Mouse (Mus musculus): ENCODE data around the gene C1d.
"Not testable (repeated sequence)": the region's sequence is repeated elsewhere in the genome, so short reads cannot be mapped to it uniquely, and the experiment has no call there.

The C1d gene

DNA sequence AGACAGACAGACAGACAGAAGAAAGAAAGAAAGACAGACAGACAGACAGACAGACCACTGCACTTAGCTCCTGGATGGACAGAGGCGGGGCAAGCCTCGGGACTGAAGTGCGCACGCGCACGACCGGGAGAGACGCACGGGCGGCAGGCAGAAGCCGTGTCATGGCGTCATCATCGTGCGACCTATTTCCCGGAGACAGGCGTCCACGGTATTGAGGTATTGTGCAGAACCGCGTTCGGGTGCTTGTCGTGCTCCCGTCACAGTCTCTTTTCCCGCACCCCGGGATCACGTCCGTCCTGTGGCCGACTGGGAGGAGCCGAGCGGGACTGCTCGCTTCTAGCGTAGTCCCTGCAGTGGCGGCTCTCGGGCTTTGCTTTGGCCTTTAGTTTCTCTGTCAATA lies at the start of gene C1d:
Gene C1d (plus strand): TSS at position 137 of the 400 bp plus-strand sequence.
- DNase-seq (ENCODE audit: low spot score): peak; percentile 98

GRCm38 (mm10) chr11:17211258-17212140 lies 45.9 kb upstream of the C1d start, which contains the start of gene Pno1:
Gene Pno1 (minus strand): TSS chr11:17211568.
- DNase-seq (ENCODE audit: low spot score): peak; percentile 96

GRCm38 (mm10) chr11:17212141-17212495 lies 45.3 kb upstream of the C1d start:
- DNase-seq (ENCODE audit: low spot score): no peak

GRCm38 (mm10) chr11:17212903-17213509 lies 44.4 kb upstream of the C1d start:
- no peak for DNase-seq (ENCODE audit: low spot score)

DNA sequence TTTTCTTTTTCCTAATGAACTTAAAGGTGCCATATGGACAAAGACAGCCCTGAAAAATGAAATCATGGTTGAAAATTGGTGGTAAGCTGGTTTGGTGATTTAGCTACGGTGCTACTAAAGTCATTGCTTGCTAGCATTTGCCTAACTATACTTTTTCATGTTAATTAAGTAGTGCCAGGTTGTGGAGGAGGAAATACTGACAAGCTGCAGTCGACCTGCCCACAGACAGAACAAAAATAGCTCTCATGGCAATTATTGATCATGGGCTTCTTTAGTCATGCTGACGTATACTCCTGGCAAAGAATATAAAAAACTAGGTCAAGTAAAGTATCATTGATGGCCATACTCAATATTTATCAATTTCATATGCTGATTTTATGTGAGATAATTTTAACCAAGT lies 41.9 kb upstream of the C1d start:
- DNase-seq (ENCODE audit: low spot score): no peak

DNA sequence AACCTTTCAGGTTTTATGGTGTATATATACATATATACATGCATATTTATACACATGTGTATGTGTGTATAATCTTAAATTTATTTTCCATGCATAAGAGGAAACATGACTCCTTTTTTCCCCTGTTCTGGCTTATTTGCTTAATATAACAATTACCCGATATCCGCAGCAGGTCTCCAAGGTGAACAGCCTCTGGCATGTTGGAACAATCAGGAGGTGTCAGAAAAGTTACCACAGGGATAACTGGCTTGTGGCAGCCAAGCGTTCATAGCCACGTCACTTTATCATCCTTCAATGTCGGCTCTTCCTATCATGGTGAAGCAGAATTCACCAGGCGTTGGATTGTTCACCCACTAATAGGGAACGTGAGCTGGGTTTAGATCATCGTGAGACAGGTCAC lies 36.3 kb upstream of the C1d start:
- DNase-seq (ENCODE audit: low spot score): no peak

DNA sequence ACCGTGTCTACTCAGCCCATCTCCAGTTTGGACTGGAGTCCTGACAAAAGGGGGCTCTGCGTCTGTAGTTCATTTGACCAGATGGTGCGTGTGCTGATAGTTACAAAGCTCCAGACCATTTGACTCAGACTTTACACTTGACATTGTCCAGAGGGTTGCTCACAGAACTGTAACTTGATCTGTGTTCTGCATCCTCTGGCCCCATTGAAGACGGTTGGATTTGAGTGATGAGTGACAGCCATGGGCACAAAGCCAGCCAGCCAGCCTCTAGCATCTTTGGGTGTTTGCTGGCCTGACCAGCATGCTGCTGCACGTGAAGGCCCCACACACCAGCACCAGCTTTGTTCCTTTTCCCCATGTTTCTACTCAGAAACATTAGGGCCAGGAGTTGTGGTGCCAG lies 24.6 kb upstream of the C1d start:
- no peak for DNase-seq (ENCODE audit: low spot score)

DNA sequence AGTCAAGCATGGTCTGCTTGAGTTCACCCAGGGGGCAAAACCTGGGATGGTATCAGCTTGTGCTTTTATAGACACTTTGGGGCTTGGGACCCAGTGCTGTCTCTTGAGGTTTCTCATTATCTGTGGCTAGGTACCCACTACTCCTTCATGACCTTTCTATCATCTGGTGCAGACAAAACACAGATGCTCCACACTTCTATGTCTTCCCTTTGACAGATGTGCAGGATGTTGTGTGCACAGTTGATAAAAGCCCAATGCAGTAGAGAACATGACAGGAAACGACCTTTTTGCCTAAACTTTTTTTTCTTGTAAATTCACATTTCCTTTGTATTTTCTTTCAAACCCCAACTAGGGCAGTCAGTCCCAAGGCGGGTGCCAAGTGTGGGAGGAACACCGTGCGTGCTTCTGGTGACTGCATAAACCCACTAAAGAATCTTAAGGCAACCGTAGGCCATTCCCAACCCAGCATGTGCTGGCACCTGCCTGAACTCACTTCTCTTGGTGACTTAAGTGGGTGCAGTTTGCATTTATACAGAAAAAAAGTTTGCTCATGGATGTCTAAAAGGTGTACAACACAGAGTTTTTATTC lies 20.8 kb upstream of the C1d start:
- DNase-seq (ENCODE audit: low spot score): no peak

DNA sequence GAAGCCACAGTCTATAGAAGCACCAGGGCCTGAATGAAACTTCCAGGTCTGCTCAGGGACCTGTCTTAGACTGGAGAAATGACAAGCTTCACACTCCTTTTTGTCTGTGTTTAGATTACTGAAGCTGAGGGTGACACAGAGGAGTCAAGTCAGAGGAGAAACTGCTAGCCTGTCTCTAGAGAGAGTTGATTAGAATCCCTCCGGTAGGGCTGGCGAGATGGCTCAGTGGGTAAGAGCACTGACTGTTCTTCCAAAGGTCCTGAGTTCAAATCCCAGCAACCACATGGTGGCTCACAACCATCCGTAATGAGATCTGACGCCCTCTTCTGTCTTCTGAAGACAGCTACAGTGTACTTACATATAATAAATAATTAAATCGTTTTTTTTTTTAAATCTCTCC lies 18.8 kb upstream of the C1d start:
- DNase-seq (ENCODE audit: low spot score): not testable (repeated sequence)

- no peak for DNase-seq (ENCODE audit: low spot score)
Measured at GRCm38 (mm10) chr11:17248715-17249114, 8.7 kb upstream of the C1d start.

DNA sequence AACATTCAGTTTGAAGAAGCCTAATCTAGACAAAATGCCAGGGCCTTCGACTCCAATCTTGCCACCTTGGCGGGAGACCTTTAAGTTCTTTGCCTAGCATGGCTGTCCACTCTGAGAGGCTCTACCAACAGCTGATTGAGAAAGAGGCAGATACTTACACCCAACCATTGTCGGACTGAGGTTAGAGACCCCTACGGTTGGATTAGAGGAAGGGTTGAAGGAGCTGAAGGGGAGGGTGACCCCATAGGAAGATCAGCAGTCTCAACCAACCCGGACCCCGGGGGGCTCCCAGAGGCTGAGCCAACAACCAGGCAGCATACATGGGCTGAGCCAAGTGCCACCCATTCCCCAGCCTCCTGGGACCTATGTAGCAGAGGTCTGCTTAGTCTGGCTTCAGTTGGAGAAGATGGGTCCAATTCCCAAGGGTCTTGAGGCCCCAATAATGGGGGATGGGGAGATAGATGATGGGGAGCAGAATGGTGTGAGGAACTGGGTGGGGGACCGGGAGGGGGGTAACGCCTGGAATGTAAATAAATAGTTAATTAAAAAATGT lies 490 bp upstream of the C1d start:
- DNase-seq (ENCODE audit: low spot score): peak; percentile 45

DNA sequence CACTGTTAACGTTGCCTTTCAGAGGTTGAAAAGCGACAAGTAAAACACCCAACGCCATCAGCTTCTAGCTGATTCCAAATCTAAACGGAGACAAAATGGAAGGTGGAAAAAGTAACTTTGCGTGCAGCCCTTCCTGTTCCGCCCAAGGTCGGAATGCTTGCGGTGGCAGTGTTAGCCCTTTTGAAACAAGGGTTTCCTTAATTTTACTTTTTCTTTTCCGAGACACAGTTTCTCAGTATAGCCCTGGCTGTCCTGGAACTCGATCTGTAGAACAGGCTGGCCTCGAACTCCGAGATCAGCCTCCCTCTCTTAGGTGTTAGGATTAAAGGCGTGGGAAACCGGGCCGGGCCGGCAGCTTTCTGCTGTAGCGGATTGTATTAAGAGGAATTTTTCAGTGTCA lies 482 bp downstream of the C1d start:
- peak; percentile 52 for DNase-seq (ENCODE audit: low spot score)

GRCm38 (mm10) chr11:17267176-17267575 lies 9.8 kb downstream of the C1d start:
- DNase-seq (ENCODE audit: low spot score): no peak

DNA sequence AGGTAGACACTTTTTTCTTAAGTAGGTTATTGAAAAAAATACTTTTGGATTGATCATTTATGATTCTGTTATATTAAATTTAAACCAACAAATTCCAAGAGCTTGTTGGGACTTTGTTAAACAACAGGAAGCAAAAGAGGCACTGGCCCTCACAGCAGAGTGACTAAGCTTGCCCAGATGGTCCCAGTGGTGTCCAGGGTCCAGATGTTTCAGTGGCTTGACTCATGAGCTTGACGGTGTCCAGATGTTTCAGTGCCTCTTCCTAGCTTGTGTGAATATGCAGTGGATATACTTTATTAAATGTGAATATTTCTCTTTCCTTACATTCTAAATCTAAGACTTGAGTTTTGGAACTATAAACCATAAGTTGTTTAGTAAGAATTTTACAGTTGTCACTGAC lies 11.4 kb downstream of the C1d start:
- no peak for DNase-seq (ENCODE audit: low spot score)

DNA sequence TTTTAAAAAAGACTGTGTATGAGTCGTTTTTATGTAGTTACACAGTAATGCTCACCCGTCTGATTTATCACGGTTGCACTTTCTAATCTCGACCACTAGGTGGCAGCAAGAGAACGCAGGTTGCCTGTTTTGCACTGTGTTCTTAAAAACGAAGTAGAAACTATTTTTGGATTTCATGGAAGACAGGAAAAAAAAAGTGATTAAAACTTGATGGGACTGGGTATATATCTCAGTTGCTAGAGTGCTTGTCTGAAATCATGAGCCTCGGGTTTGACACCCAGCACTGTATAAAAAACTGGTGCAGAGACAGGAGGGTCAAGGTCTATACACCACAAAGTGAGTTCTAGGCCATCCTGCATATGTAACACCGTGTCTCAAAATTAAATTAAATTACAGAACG lies 22.6 kb downstream of the C1d start:
- peak; percentile 51 for DNase-seq (ENCODE audit: low spot score)

GRCm38 (mm10) chr11:17284055-17284454 lies 26.7 kb downstream of the C1d start:
- peak; percentile 56 for DNase-seq (ENCODE audit: low spot score)

DNA sequence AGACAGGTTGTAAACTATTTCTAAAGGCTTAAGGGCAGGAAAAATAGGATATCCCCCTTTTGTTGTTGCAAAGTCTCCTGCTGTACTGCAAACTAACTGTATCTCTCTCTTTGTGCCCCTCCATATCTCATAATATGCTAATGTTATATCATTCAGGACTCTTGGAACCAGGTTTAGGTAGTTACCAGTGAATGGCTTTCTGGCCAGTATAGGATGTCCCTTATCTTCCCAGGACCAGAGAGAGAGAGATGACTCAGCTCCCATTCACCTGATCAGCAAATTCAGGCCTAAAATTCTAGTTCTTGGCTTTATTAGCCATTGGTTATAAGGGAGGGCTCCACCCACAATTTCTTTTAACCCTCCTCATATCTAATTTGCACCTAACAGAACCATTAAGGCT lies 31.5 kb downstream of the C1d start:
- no peak for DNase-seq (ENCODE audit: low spot score)

GRCm38 (mm10) chr11:17306007-17306891 lies 48.9 kb downstream of the C1d start:
- DNase-seq (ENCODE audit: low spot score): peak; percentile 60

DNA sequence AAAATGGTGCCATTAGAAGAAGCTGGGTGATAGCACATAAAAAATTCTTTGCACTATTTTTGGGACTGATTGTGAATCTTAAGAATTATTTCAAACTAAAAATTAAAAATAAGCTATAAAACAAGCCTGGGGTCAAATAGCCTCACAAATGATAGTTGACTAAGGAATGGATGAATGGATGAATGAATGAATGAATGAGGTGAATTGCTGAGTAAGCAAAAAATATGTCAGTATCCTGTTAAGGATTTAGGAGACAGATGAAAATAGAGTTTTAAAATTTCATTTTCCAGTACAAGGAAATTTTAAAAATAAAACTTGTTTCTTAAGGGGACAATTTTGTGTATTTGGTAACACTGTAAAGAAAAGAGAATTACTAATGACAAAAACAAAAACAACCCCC lies 50.1 kb downstream of the C1d start:
- no peak for DNase-seq (ENCODE audit: low spot score)
